Mouse (Mus musculus): ENCODE data around the gene Gm45021. TPM values are rescaled to one million over a fixed set of nuclear protein-coding genes. Genes with fewer than 3 reads are reported as not detected.

The Gm45021 gene
- polyA plus RNA-seq, 1 experiment from 2014 or later, result not detected

GRCm38 (mm10) chr6:48642764-48643292 lies 53.4 kb downstream of the Gm45021 start:
- H3K9me3 ChIP-seq (ENCODE audit: control insufficient read depth, low read length), result no peaks in the 10 kb centered on the region
- H3K9ac ChIP-seq (ENCODE audit: low read depth, low read length), result no peak overlapping the region
- no peaks in the 10 kb centered on the region for H3K36me3 ChIP-seq (ENCODE audit: control insufficient read depth, insufficient read depth, low read length)
- H3K4me2 ChIP-seq (replicated peaks; ENCODE audit: low read depth, low read length), result no peak overlapping the region
- no peaks in the 10 kb centered on the region for H3K4me1 ChIP-seq (replicated peaks; ENCODE audit: control insufficient read depth, insufficient read depth, low read length)
- no peaks in the 10 kb centered on the region for H3K27me3 ChIP-seq (ENCODE audit: control insufficient read depth, insufficient read depth, low read length)
- peak; percentile 84 for DNase-seq (ENCODE audit: low spot score)
- H3K27ac ChIP-seq (ENCODE audit: low read depth, low read length), result no peak overlapping the region
- ATAC-seq (ENCODE audit: low FRiP score), result no peak
- WGBS, result 24% methylated on average over 4 of the region's 4 CpGs
- H3K4me3 ChIP-seq (ENCODE audit: low read depth, low read length), result no peak overlapping the region

DNA sequence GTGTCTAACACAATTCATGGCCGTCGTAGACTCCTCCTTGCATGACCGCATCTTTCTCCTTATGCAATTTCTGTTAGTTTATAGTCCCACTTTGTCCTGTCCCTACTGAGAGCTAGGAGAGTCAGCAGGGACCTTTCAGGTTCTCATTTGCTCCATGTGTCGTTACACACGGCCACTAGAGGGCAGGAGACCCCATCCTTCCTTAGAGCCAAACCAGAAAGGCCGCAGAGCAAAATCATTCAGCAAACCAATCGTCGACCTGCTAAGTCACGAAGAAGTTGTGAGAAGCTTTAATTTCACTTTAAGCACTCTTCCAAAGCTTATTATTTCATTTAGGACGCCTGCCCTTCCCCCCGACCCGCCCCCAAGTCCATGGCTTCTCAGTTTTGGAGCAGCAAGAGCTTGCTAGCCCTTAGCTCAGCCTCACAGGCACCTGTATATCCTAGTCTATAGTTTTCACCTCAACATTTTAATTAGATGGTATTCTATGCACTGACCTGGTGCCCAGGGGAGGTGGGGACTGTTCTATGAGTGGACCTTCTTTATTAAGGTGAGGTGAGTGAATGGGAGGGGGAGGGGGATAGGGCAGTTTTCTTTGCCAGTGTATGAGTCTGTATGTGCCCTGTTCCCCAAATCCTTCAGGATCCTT lies 56.4 kb downstream of the Gm45021 start:
- no peaks in the 10 kb centered on the region for H3K4me1 ChIP-seq (replicated peaks; ENCODE audit: control insufficient read depth, insufficient read depth, low read length)
- no peak overlapping the region for H3K27ac ChIP-seq (ENCODE audit: low read depth, low read length)
- ATAC-seq (ENCODE audit: low FRiP score) (peak; percentile 40), DNase-seq (ENCODE audit: low spot score) (peak; percentile 80)
- no peaks in the 10 kb centered on the region for H3K36me3 ChIP-seq (ENCODE audit: control insufficient read depth, insufficient read depth, low read length)
- no peak overlapping the region for H3K9ac ChIP-seq (ENCODE audit: low read depth, low read length)
- 16% methylated on average over 12 of the region's 12 CpGs for WGBS
- no peak overlapping the region for H3K4me2 ChIP-seq (replicated peaks; ENCODE audit: low read depth, low read length)
- no peaks in the 10 kb centered on the region for H3K27me3 ChIP-seq (ENCODE audit: control insufficient read depth, insufficient read depth, low read length)
- no peak overlapping the region for H3K4me3 ChIP-seq (ENCODE audit: low read depth, low read length)
- no peaks in the 10 kb centered on the region for H3K9me3 ChIP-seq (ENCODE audit: control insufficient read depth, low read length)

GRCm38 (mm10) chr6:48646309-48646690 lies 56.9 kb downstream of the Gm45021 start:
- Histone ChIP-seq H3K27ac (ENCODE audit: low read depth, low read length) (no peak overlapping the region), H3K27me3 (ENCODE audit: control insufficient read depth, insufficient read depth, low read length) (no peaks in the 10 kb centered on the region), H3K4me3 (ENCODE audit: low read depth, low read length) (no peak overlapping the region), H3K9ac (ENCODE audit: low read depth, low read length) (no peak overlapping the region), H3K36me3 (ENCODE audit: control insufficient read depth, insufficient read depth, low read length) (no peaks in the 10 kb centered on the region), H3K4me2 (replicated peaks; ENCODE audit: low read depth, low read length) (no peak overlapping the region), H3K9me3 (ENCODE audit: control insufficient read depth, low read length) (no peaks in the 10 kb centered on the region), H3K4me1 (replicated peaks; ENCODE audit: control insufficient read depth, insufficient read depth, low read length) (no peaks in the 10 kb centered on the region)
- DNase-seq (ENCODE audit: low spot score), result no peak
- ATAC-seq (ENCODE audit: low FRiP score), result no peak
- 85% methylated on average over 4 of the region's 4 CpGs for WGBS

DNA sequence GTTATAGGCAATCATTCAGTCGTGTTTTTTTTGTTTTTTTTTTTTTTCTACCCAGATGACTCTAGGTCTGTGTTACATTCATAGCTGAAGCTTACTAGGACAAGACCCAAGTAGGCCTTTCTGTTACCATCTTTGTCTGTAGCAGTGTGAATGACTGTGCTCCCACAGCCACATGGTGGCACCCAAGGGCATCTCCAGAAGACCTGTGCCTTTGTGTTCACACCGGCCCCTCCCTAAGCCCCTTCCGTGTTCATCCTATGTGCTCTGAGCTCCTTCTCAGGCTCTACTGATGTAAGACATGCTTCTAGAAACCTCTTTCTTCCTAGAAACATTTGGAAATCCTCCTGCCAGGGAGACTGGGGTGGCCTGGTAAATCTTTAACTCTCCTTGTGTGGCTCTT lies 57.6 kb downstream of the Gm45021 start, which contains the start of gene Gimap8:
Gimap8 (plus strand) TSS at position 240 of the 400 bp plus-strand sequence.
- WGBS, result 50% methylated on average over 3 of the region's 3 CpGs
- no peak within 1 kb of the TSS for H3K4me3 ChIP-seq (ENCODE audit: low read depth, low read length)
- H3K9me3 ChIP-seq (ENCODE audit: control insufficient read depth, low read length), result no peaks in the 10 kb centered on the region
- ATAC-seq (ENCODE audit: low FRiP score), result no peak
- DNase-seq (ENCODE audit: low spot score), result peak; percentile 39
- no peak within 1 kb of the TSS for H3K27ac ChIP-seq (ENCODE audit: low read depth, low read length)
- H3K36me3 ChIP-seq (ENCODE audit: control insufficient read depth, insufficient read depth, low read length), result no peaks in the 10 kb centered on the region
- H3K4me2 ChIP-seq (replicated peaks; ENCODE audit: low read depth, low read length), result no peak within 1 kb of the TSS
- no peak within 1 kb of the TSS for H3K9ac ChIP-seq (ENCODE audit: low read depth, low read length)
- no peaks in the 10 kb centered on the region for H3K27me3 ChIP-seq (ENCODE audit: control insufficient read depth, insufficient read depth, low read length)
- H3K4me1 ChIP-seq (replicated peaks; ENCODE audit: control insufficient read depth, insufficient read depth, low read length), result no peaks in the 10 kb centered on the region

DNA sequence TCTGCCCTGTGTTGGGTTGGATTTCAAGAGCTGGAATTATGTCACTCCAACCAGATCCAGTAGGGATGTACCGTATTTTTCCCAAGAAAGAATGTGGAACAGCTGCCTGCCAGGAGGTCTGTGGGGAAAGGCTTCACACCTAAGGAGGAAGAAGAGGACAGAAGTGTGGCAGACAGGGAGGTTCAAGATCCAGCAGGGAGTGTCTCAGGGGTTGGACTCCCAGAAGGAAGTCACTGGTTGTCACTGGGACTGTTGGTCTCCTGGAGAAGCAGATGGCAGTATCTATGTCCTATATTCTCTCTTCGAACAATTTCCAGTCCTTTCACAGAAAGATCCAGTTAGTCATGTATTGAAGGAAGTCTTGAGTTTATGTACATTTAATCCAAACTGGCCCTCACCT lies 58.2 kb downstream of the Gm45021 start:
- Histone ChIP-seq H3K9ac (ENCODE audit: low read depth, low read length) (no peak overlapping the region), H3K9me3 (ENCODE audit: control insufficient read depth, low read length) (no peaks in the 10 kb centered on the region), H3K4me2 (replicated peaks; ENCODE audit: low read depth, low read length) (no peak overlapping the region), H3K27me3 (ENCODE audit: control insufficient read depth, insufficient read depth, low read length) (no peaks in the 10 kb centered on the region), H3K36me3 (ENCODE audit: control insufficient read depth, insufficient read depth, low read length) (no peaks in the 10 kb centered on the region), H3K4me1 (replicated peaks; ENCODE audit: control insufficient read depth, insufficient read depth, low read length) (no peaks in the 10 kb centered on the region), H3K27ac (ENCODE audit: low read depth, low read length) (no peak overlapping the region), H3K4me3 (ENCODE audit: low read depth, low read length) (no peak overlapping the region)
- 71% methylated on average over 2 of the region's 2 CpGs for WGBS
- ATAC-seq (ENCODE audit: low FRiP score) (no peak), DNase-seq (ENCODE audit: low spot score) (no peak)

GRCm38 (mm10) chr6:48648779-48649178 lies 59.4 kb downstream of the Gm45021 start:
- Histone ChIP-seq H3K27ac (ENCODE audit: low read depth, low read length) (no peak overlapping the region), H3K4me1 (replicated peaks; ENCODE audit: control insufficient read depth, insufficient read depth, low read length) (no peaks in the 10 kb centered on the region), H3K9ac (ENCODE audit: low read depth, low read length) (no peak overlapping the region), H3K4me2 (replicated peaks; ENCODE audit: low read depth, low read length) (no peak overlapping the region), H3K36me3 (ENCODE audit: control insufficient read depth, insufficient read depth, low read length) (no peaks in the 10 kb centered on the region), H3K4me3 (ENCODE audit: low read depth, low read length) (no peak overlapping the region), H3K9me3 (ENCODE audit: control insufficient read depth, low read length) (no peaks in the 10 kb centered on the region), H3K27me3 (ENCODE audit: control insufficient read depth, insufficient read depth, low read length) (no peaks in the 10 kb centered on the region)
- no peak for ATAC-seq (ENCODE audit: low FRiP score)
- no peak for DNase-seq (ENCODE audit: low spot score)
- WGBS, result 89% methylated on average over 4 of the region's 4 CpGs

DNA sequence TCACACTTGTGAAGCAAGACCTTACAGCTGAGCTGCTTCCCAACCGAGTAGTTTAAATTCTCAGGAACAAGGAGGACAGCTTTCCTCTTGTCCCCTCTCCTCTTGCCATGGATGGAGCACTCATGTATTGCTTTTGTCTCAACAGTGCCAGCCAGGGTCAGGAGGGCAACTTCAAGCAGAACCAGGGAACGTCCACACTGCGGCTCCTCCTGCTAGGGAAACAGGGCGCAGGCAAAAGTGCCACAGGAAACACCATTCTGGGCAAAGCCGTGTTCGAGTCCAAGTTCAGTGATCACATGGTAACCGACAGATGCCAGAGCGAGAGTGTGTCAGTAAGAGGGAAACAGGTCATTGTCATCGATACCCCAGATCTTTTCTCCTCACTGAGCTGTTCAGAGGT lies 60.6 kb downstream of the Gm45021 start:
- no peaks in the 10 kb centered on the region for H3K9me3 ChIP-seq (ENCODE audit: control insufficient read depth, low read length)
- no peak overlapping the region for H3K4me2 ChIP-seq (replicated peaks; ENCODE audit: low read depth, low read length)
- 89% methylated on average over 9 of the region's 9 CpGs for WGBS
- no peak for DNase-seq (ENCODE audit: low spot score)
- no peaks in the 10 kb centered on the region for H3K4me1 ChIP-seq (replicated peaks; ENCODE audit: control insufficient read depth, insufficient read depth, low read length)
- no peak for ATAC-seq (ENCODE audit: low FRiP score)
- no peaks in the 10 kb centered on the region for H3K36me3 ChIP-seq (ENCODE audit: control insufficient read depth, insufficient read depth, low read length)
- H3K27ac ChIP-seq (ENCODE audit: low read depth, low read length), result no peak overlapping the region
- no peaks in the 10 kb centered on the region for H3K27me3 ChIP-seq (ENCODE audit: control insufficient read depth, insufficient read depth, low read length)
- no peak overlapping the region for H3K4me3 ChIP-seq (ENCODE audit: low read depth, low read length)
- H3K9ac ChIP-seq (ENCODE audit: low read depth, low read length), result no peak overlapping the region

DNA sequence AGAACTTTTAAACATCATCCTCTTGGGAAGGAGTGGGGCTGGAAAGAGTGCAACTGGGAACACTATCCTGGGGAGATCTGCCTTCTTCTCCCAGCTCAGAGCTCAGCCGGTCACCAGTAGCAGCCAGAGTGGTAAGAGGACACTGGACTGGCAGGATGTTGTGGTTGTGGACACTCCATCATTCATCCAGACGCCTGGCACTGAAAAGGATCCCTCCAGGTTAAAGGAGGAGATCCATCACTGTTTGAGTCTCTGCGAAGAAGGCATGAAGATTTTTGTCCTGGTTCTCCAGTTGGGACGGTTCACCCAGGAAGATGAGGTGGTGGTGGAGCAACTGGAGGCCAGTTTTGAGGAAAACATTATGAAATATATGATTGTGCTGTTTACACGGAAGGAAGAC lies 69.3 kb downstream of the Gm45021 start:
- no peak overlapping the region for H3K4me2 ChIP-seq (replicated peaks; ENCODE audit: low read depth, low read length)
- H3K9me3 ChIP-seq (ENCODE audit: control insufficient read depth, low read length), result no peaks in the 10 kb centered on the region
- H3K27me3 ChIP-seq (ENCODE audit: control insufficient read depth, insufficient read depth, low read length), result no peaks in the 10 kb centered on the region
- no peak for DNase-seq (ENCODE audit: low spot score)
- no peak overlapping the region for H3K9ac ChIP-seq (ENCODE audit: low read depth, low read length)
- ATAC-seq (ENCODE audit: low FRiP score), result no peak
- H3K27ac ChIP-seq (ENCODE audit: low read depth, low read length), result no peak overlapping the region
- no peaks in the 10 kb centered on the region for H3K36me3 ChIP-seq (ENCODE audit: control insufficient read depth, insufficient read depth, low read length)
- 78% methylated on average over 5 of the region's 5 CpGs for WGBS
- no peaks in the 10 kb centered on the region for H3K4me1 ChIP-seq (replicated peaks; ENCODE audit: control insufficient read depth, insufficient read depth, low read length)
- no peak overlapping the region for H3K4me3 ChIP-seq (ENCODE audit: low read depth, low read length)

Data from hindbrain, embryonic 11.5 days (tissue).